Mouse (Mus musculus) bone marrow, adult 2 months (tissue): Measurements from ENCODE around the gene Synpo2.

Experiments
- CTCF ChIP-seq: fragments of 200-500 bp; IDR thresholded peaks from 2 replicates; pipeline ENCODE4 v1.5.1; 2011; ENCODE audit warnings: low read length, control low read depth; ENCODE audit not compliant: control insufficient read depth, insufficient read depth
- POLR2A ChIP-seq: fragments of 200-500 bp; IDR thresholded peaks from 2 replicates; pipeline ENCODE4 v1.6.1; 2011; ENCODE audit warnings: low read depth, mild to moderate bottlenecking, control low read depth, low read length, borderline replicate concordance; ENCODE audit not compliant: control insufficient read depth

GRCm38 (mm10) chr3:123205065-123205464, 30.9 kb downstream of the Synpo2 start:
- no peak for TF ChIP-seq CTCF
- TF ChIP-seq POLR2A: no peak
